ENCODE assay signal across 7 mouse cellular contexts in genomic region chr2:37358633-37359540, GRCm38 (mm10). TPM values are rescaled to one million over a fixed set of nuclear protein-coding genes. Genes with fewer than 3 reads are reported as not detected.
DNase-seq lines count a peak whose midpoint lies in the region; ATAC-seq lines count a peak whose summit lies in the region.

Gene Pdcl (minus strand): TSS chr2:37359332.

- H3K36me3 ChIP-seq in embryonic facial prominence, embryonic 11.5 days (replicated peaks; ENCODE audit: control insufficient read depth, insufficient read depth, low read depth, low read length), result no peaks in the 10 kb centered on the region
- peaks cover 36% of the 10 kb centered on the region for H3K36me3 ChIP-seq in limb, embryonic 10.5 days
- peaks cover 28% of the 10 kb centered on the region for H3K36me3 ChIP-seq in midbrain, embryonic 13.5 days

- no peaks in the 10 kb centered on the region for H3K4me1 ChIP-seq in embryonic facial prominence, embryonic 11.5 days (ENCODE audit: control insufficient read depth, insufficient read depth, low read length)
- peaks cover 4% of the 10 kb centered on the region; the same call in 1 of the 2 replicates for H3K4me1 ChIP-seq in limb, embryonic 10.5 days
- H3K4me1 ChIP-seq in midbrain, embryonic 13.5 days (replicated peaks), result peaks cover 16% of the 10 kb centered on the region

- ATAC-seq in embryonic facial prominence, embryonic 11.5 days (replicated peaks; ENCODE audit: insufficient number of reproducible peaks, low FRiP score, low TSS enrichment, low read depth), result peak; percentile 98
- peak; percentile 94 for ATAC-seq in granulocyte monocyte progenitor cell, adult 5-6 weeks (replicated peaks; ENCODE audit: poor library complexity, severe bottlenecking)
- peak; percentile 98 for ATAC-seq in midbrain, embryonic 13.5 days

- H3K4me3 ChIP-seq in embryonic facial prominence, embryonic 11.5 days (ENCODE audit: low read depth, low read length), result peak within 1 kb of the TSS; percentile 67
- peak within 1 kb of the TSS; percentile 76 for H3K4me3 ChIP-seq in limb, embryonic 10.5 days
- H3K4me3 ChIP-seq in midbrain, embryonic 13.5 days (replicated peaks), result peak within 1 kb of the TSS; percentile 68

- H3K27me3 ChIP-seq in embryonic facial prominence, embryonic 11.5 days (ENCODE audit: control insufficient read depth, insufficient read depth, low read length), result no peaks in the 10 kb centered on the region
- H3K27me3 ChIP-seq in limb, embryonic 10.5 days (ENCODE audit: low read depth, poor library complexity, severe bottlenecking), result no peaks in the 10 kb centered on the region
- no peaks in the 10 kb centered on the region for H3K27me3 ChIP-seq in midbrain, embryonic 13.5 days

- no peaks in the 10 kb centered on the region for H3K9me3 ChIP-seq in embryonic facial prominence, embryonic 11.5 days (replicated peaks; ENCODE audit: control insufficient read depth, low read length)
- H3K9me3 ChIP-seq in limb, embryonic 10.5 days (replicated peaks), result no peaks in the 10 kb centered on the region
- H3K9me3 ChIP-seq in midbrain, embryonic 13.5 days, result no peaks in the 10 kb centered on the region

- peak; percentile 95 for DNase-seq in adrenal gland, postnatal 14 days
- DNase-seq in embryonic facial prominence, embryonic 11.5 days (ENCODE audit: low spot score), result peak; percentile 93
- DNase-seq in kidney, adult 11 months, result peak; percentile 97
- peak; percentile 82 for DNase-seq in limb, embryonic 10.5 days (ENCODE audit: low spot score)
- peak; percentile 88 for DNase-seq in spleen, adult 12 weeks (ENCODE audit: low spot score)

- H3K9ac ChIP-seq in embryonic facial prominence, embryonic 11.5 days (replicated peaks; ENCODE audit: low read length), result peak within 1 kb of the TSS; percentile 69
- peak within 1 kb of the TSS; percentile 75 for H3K9ac ChIP-seq in midbrain, embryonic 13.5 days (replicated peaks)

- peak within 1 kb of the TSS; percentile 90 for H3K27ac ChIP-seq in embryonic facial prominence, embryonic 11.5 days (replicated peaks; ENCODE audit: low read depth, low read length)
- H3K27ac ChIP-seq in limb, embryonic 10.5 days, result peak within 1 kb of the TSS; percentile 94
- peak within 1 kb of the TSS; percentile 89 for H3K27ac ChIP-seq in midbrain, embryonic 13.5 days

- WGBS in embryonic facial prominence, embryonic 11.5 days, result under 1% methylated on average over 37 of the region's 42 CpGs
- under 1% methylated on average over 42 of the region's 42 CpGs for WGBS in limb, embryonic 10.5 days
- WGBS in midbrain, embryonic 13.5 days, result under 1% methylated on average over 42 of the region's 42 CpGs

- H3K4me2 ChIP-seq in embryonic facial prominence, embryonic 11.5 days (ENCODE audit: low read depth, low read length), result peak within 1 kb of the TSS; percentile 65
- H3K4me2 ChIP-seq in midbrain, embryonic 13.5 days (replicated peaks), result peak within 1 kb of the TSS; percentile 82

RNA-seq across cellular contexts. Expression of gene Pdcl, which starts in this region (rescaled TPM):
- 40.4 and 44.8 TPM in 2 replicates for total RNA-seq in adrenal gland, postnatal 14 days (2021)
- 67.0 and 69.7 TPM in 2 replicates for polyA plus RNA-seq in embryonic facial prominence, embryonic 11.5 days (2014; fragmentation: Nextera tagmentation; extraction: Ambion mirVana)
- 17.2 and 19.5 TPM in 2 replicates for total RNA-seq in granulocyte monocyte progenitor cell, adult 5-6 weeks (2014; fragmentation: Nextera tagmentation)
- 66.6 and 74.6 TPM in 2 replicates for total RNA-seq in granulocyte monocyte progenitor cell, adult 5-6 weeks (2017)
- polyA plus RNA-seq in limb, embryonic 10.5 days (2016; fragmentation: Nextera tagmentation; extraction: Ambion mirVana), result 37.2 and 43.8 TPM in 2 replicates
- polyA plus RNA-seq in midbrain, embryonic 13.5 days (2015; fragmentation: Nextera tagmentation; extraction: Ambion mirVana), result 73.4 and 84.9 TPM in 2 replicates

Comparison
In these comparisons a context has a peak if more than half of its experiments do, and no peak if none do; other contexts are left out.
1. Peak in every context shown above with its lines: DNase-seq, ATAC-seq, H3K4me3 ChIP-seq and H3K27ac ChIP-seq.